Mouse (Mus musculus) spleen, adult 2 months (tissue): Measurements from ENCODE around the gene Iah1. TPM values are rescaled to one million over a fixed set of nuclear protein-coding genes. Genes with fewer than 3 reads are reported as not detected.

Experiments
- DNase-seq, 2 experiments: peaks; one replicate each; pipeline versions ENCODE4 v3.0.0 to v3.0.0-alpha.2; 2012 to 2021; ENCODE audit warnings: low spot score in 2 of 2, low read depth in 1 of 2
- H3K27ac ChIP-seq: fragments of 200-500 bp; 2 replicates; pipeline ENCODE4 v1.5.1; 2012; ENCODE audit warnings: low read length, inconsistent platforms; ENCODE audit not compliant: insufficient read depth
- H3K27me3 ChIP-seq: fragments of 200-500 bp; 2 replicates; pipeline ENCODE4 v1.6.1; 2012; ENCODE audit warnings: mild to moderate bottlenecking, moderate library complexity, low read length, inconsistent platforms; ENCODE audit not compliant: control insufficient read depth, insufficient read depth
- H3K36me3 ChIP-seq: fragments of 200-500 bp; 2 replicates; pipeline ENCODE4 v1.6.1; 2012; ENCODE audit warnings: mild to moderate bottlenecking, low read length, inconsistent platforms; ENCODE audit not compliant: control insufficient read depth, insufficient read depth
- H3K4me1 ChIP-seq: fragments of 200-500 bp; 2 replicates; pipeline ENCODE4 v1.6.1; 2011; ENCODE audit warnings: inconsistent platforms; ENCODE audit not compliant: control insufficient read depth, insufficient read depth, insufficient read length
- H3K4me3 ChIP-seq: fragments of 200-500 bp; 2 replicates; pipeline ENCODE4 v1.5.1; 2011; ENCODE audit warnings: mild to moderate bottlenecking, inconsistent platforms; ENCODE audit not compliant: insufficient read depth, insufficient read length; ENCODE audit errors: extremely low read depth
- CTCF ChIP-seq: fragments of 200-500 bp; IDR thresholded peaks from 2 replicates; pipeline ENCODE4 v1.5.1; 2011; ENCODE audit warnings: mild to moderate bottlenecking, inconsistent platforms; ENCODE audit not compliant: insufficient read depth, insufficient read length, insufficient replicate concordance; ENCODE audit errors: extremely low read depth
- POLR2A ChIP-seq: fragments of 200-500 bp; IDR thresholded peaks from 2 replicates; pipeline ENCODE4 v1.6.1; 2011; ENCODE audit warnings: low read depth, low read length, inconsistent platforms
- WGBS: fragments of 180-500 bp; shearing (Covaris S2); methylation state at CpG from one replicate; pipeline ENCODE4 v1.1.7; 2018; 5-methylcytosine and 5-hydroxymethylcytosine counted together
- polyA plus RNA-seq: library from polyadenylated mRNA; depleted of rRNA; stranded (reverse); fragments of >200 nt; gene quantifications from 2 replicates; pipeline ENCODE4 v1.2.3, GENCODE M21; 2012; rRNA removed

Gene Iah1
- polyA plus RNA-seq: 36.3 and 39.3 TPM in 2 replicates

GRCm38 (mm10) chr12:21315923-21316868 lies at the start of gene Iah1:
Gene Iah1 (plus strand): TSS chr12:21316389.
- no peaks in the 10 kb centered on the region for H3K27me3 ChIP-seq
- H3K36me3 ChIP-seq: peaks cover 23% of the 10 kb centered on the region
- peak within 1 kb of the TSS; percentile 95 for H3K27ac ChIP-seq
- TF ChIP-seq CTCF (no peak), POLR2A (peak; percentile 81)
- 2% methylated on average over 59 of the region's 59 CpGs for WGBS
- peak; percentile 69 to 89 for DNase-seq
- peak within 1 kb of the TSS; percentile 97 for H3K4me3 ChIP-seq
- H3K4me1 ChIP-seq: no peaks in the 10 kb centered on the region; the same call in 1 of the 2 replicates

DNA sequence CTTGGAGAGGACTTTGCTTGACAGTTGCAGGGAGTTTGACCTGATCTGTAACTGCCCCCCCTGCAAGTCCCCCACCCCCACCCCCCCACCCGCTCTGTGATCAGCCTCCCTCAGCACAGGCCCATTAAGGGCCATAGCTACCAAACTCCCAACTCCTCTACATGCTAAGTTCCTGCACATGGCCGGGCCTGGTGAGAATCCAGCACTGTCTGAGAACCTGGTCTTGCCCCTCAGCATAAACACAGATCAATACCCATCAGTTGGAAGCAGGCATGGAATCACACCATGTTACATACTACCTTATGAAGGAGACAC lies 49.4 kb upstream of the Iah1 start:
- no peak for DNase-seq
- H3K4me3 ChIP-seq: no peak overlapping the region
- TF ChIP-seq CTCF (no peak), POLR2A (no peak)
- no peak overlapping the region for H3K27ac ChIP-seq
- 78% methylated on average over 2 of the region's 2 CpGs for WGBS
- 0 out of 2 replicates have a peak, but pooled peaks cover 3% of the 10 kb centered on the region for H3K4me1 ChIP-seq
- no peaks in the 10 kb centered on the region for H3K27me3 ChIP-seq
- peaks cover 12% of the 10 kb centered on the region; the same call in 1 of the 2 replicates for H3K36me3 ChIP-seq

GRCm38 (mm10) chr12:21268083-21268616 lies 48.0 kb upstream of the Iah1 start:
- no peak for DNase-seq
- 0 out of 2 replicates have a peak, but pooled peaks cover 3% of the 10 kb centered on the region for H3K4me1 ChIP-seq
- peaks cover 17% of the 10 kb centered on the region; the same call in 1 of the 2 replicates for H3K36me3 ChIP-seq
- WGBS: 95% methylated on average over 8 of the region's 8 CpGs
- no peak overlapping the region for H3K27ac ChIP-seq
- TF ChIP-seq POLR2A (no peak), CTCF (no peak)
- no peaks in the 10 kb centered on the region for H3K27me3 ChIP-seq
- no peak overlapping the region for H3K4me3 ChIP-seq

GRCm38 (mm10) chr12:21274446-21274845 lies 41.7 kb upstream of the Iah1 start:
- H3K36me3 ChIP-seq: peaks cover 26% of the 10 kb centered on the region
- DNase-seq: no peak
- 88% methylated on average over 7 of the region's 7 CpGs for WGBS

DNA sequence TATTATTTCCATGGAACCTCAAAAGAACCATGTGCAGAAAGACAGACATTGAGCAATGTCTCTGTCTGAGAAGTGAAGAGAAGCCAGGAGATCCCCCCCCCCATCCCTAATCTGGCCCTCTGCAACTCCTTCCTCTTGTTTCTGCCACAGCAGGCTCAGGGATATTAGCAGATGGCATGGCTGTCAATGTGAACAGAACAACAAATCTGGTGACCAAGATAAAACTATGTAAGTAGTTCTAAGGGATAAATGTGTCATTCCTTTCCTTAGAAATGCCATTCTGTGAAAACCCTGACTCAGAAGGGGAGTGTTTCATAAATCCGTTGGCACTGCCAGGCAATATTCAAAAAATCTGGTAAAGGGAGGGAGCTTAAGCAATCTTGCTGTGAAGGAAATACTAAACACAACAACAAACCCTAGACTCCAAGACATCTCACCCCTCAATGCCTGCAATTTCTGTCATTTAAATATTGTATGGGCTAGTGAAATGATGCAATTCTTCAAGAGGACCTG lies 38.8 kb upstream of the Iah1 start:
- 95% methylated on average over 1 of the region's 1 CpGs for WGBS

More at GRCm38 (mm10) chr12:21274446-21274845, 41.7 kb upstream of the Iah1 start:
- Histone ChIP-seq H3K4me3 (no peak overlapping the region), H3K27me3 (no peaks in the 10 kb centered on the region), H3K4me1 (no peaks in the 10 kb centered on the region), H3K27ac (no peak overlapping the region)
- no peak for TF ChIP-seq POLR2A
- TF ChIP-seq CTCF: no peak

DNA sequence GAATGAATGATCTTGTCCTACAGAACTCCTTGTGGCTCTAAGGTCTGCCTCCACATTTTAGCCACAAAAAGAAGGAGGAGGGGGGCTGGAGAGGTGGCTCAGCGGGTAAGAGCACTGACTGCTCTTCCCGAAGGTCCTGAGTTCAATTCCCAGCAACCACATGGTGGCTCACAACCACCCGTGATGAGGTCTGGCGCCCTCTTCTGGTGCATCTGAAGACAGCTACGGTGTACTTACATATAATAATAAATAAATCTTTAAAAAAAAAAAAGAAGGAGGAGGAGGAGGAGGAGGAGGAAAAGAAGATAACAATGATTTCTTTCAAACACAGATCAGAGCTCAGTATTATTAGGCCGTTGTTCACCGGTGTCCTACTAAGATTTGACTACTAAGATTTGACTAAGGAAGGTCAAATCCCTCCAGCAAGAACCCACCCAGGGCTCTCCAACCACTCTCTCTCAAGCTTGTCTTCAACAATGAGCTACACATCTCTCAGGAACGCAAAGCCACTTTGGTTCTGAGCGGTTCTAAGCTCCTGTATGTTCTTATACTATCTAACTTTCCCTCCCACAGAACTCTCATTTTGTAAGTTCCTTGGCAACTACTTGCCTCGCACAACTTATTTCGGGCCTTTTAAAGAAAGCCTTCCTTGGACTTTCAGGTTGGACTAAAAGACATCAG lies 31.3 kb upstream of the Iah1 start, which contains the start of gene Cpsf3:
Gene Cpsf3, plus strand, starts transcription at position 631 of the 681 bp plus-strand sequence.
- TF ChIP-seq CTCF (no peak), POLR2A (no peak)
- Histone ChIP-seq H3K27ac (peak within 1 kb of the TSS; percentile 96), H3K36me3 (peaks cover 1% of the 10 kb centered on the region; the same call in 1 of the 2 replicates), H3K4me3 (peak within 1 kb of the TSS; percentile 82), H3K4me1 (no peaks in the 10 kb centered on the region; the same call in 1 of the 2 replicates), H3K27me3 (no peaks in the 10 kb centered on the region)
- WGBS: 62% methylated on average over 11 of the region's 11 CpGs
- DNase-seq: no peak

More for the DNA sequence above, 38.8 kb upstream of the Iah1 start:
- Histone ChIP-seq H3K4me1 (no peaks in the 10 kb centered on the region), H3K36me3 (peaks cover 13% of the 10 kb centered on the region), H3K27me3 (no peaks in the 10 kb centered on the region), H3K4me3 (no peak overlapping the region), H3K27ac (no peak overlapping the region)
- DNase-seq: no peak
- TF ChIP-seq POLR2A: no peak
- TF ChIP-seq CTCF: no peak
